Mouse (Mus musculus) kidney, embryonic 14.5 days (tissue): ENCODE data around the gene Arhgap4. TPM values are rescaled to one million over a fixed set of nuclear protein-coding genes. Genes with fewer than 3 reads are reported as not detected.

Source experiments
- ATAC-seq: fragments of 200-750 bp; cut with Nextera tagmentation; 2 replicates; pipeline ENCODE4 v1.8.0; 2017; ENCODE audit warnings: moderate number of reproducible peaks, mild to moderate bottlenecking, moderate TSS enrichment, moderate library complexity; ENCODE audit not compliant: low FRiP score, low TSS enrichment
- H3K27ac ChIP-seq: fragments of 300-500 bp; sonication (generic); 2 replicates; pipeline ENCODE4 v1.5.1; 2014; ENCODE audit warnings: low read depth, mild to moderate bottlenecking, low read length, moderate library complexity, mixed read lengths
- H3K27me3 ChIP-seq: fragments of 300-500 bp; sonication (generic); 2 replicates; pipeline ENCODE4 v1.6.1; 2014; ENCODE audit warnings: mild to moderate bottlenecking, low read length; ENCODE audit not compliant: control insufficient read depth, insufficient read depth
- H3K36me3 ChIP-seq: fragments of 300-500 bp; sonication (generic); 2 replicates; pipeline ENCODE4 v1.6.1; 2014; ENCODE audit warnings: low read length, mixed read lengths; ENCODE audit not compliant: control insufficient read depth, insufficient read depth
- H3K4me1 ChIP-seq: fragments of 300-500 bp; sonication (generic); 2 replicates; pipeline ENCODE4 v1.6.1; 2014; ENCODE audit warnings: low read length, mixed read lengths; ENCODE audit not compliant: control insufficient read depth, insufficient read depth
- H3K4me2 ChIP-seq: fragments of 300-500 bp; sonication (generic); replicated peaks from 2 replicates; pipeline ENCODE4 v1.6.1; 2014; ENCODE audit warnings: low read depth, mild to moderate bottlenecking, low read length
- H3K4me3 ChIP-seq: fragments of 300-500 bp; sonication (generic); 2 replicates; pipeline ENCODE4 v1.5.1; 2014; ENCODE audit warnings: mild to moderate bottlenecking, low read length
- H3K9ac ChIP-seq: fragments of 300-500 bp; sonication (generic); 2 replicates; pipeline ENCODE4 v1.6.1; 2014; ENCODE audit warnings: low read depth, mild to moderate bottlenecking, low read length, moderate library complexity
- H3K9me3 ChIP-seq: fragments of 300-500 bp; sonication (generic); 2 replicates; pipeline ENCODE4 v1.6.1; 2016; ENCODE audit warnings: low read length; ENCODE audit not compliant: control insufficient read depth
- whole genome bisulfite sequencing: fragments of 180-500 bp; shearing (Covaris S2); extraction: QIAGEN DNeasy Blood & Tissue Kit; methylation state at CpG from one replicate; pipeline ENCODE4 v1.1.7; 2014; 5-methylcytosine and 5-hydroxymethylcytosine counted together
- polyA plus RNA-seq: library from polyadenylated mRNA; unstranded; fragments of >200 nt; fragmentation: Nextera tagmentation; extraction: Ambion mirVana; gene quantifications from 2 replicates; pipeline ENCODE4 v1.2.1, GENCODE M21; 2014

Gene Arhgap4
- polyA plus RNA-seq, 1 experiment from 2014 or later, result 4.2 TPM

GRCm38 (mm10) chrX:73922550-73922882, 846 bp upstream of the Arhgap4 start:
- Histone ChIP-seq H3K4me1 (no peaks in the 10 kb centered on the region), H3K9ac (peak overlapping the region; percentile 55; the same call in 1 of the 2 replicates), H3K4me3 (peak overlapping the region; percentile 60), H3K4me2 (peak overlapping the region; percentile 52), H3K27ac (peak overlapping the region; percentile 67; the same call in 1 of the 2 replicates), H3K9me3 (no peaks in the 10 kb centered on the region), H3K36me3 (peaks cover 16% of the 10 kb centered on the region), H3K27me3 (no peaks in the 10 kb centered on the region)
- peak; percentile 25; the same call in 1 of the 2 replicates for ATAC-seq
- WGBS, result 81% methylated on average over 8 of the region's 8 CpGs

GRCm38 (mm10) chrX:73921285-73921822, 316 bp downstream of the Arhgap4 start:
- 35% methylated on average over 34 of the region's 34 CpGs for WGBS
- H3K9me3 ChIP-seq, result no peaks in the 10 kb centered on the region
- peak overlapping the region; percentile 80 for H3K27ac ChIP-seq
- no peaks in the 10 kb centered on the region for H3K4me1 ChIP-seq
- peak overlapping the region; percentile 51 for H3K4me2 ChIP-seq
- peak overlapping the region; percentile 60 for H3K4me3 ChIP-seq
- H3K9ac ChIP-seq, result peak overlapping the region; percentile 68
- ATAC-seq, result peak; percentile 17; the same call in 1 of the 2 replicates
- H3K36me3 ChIP-seq, result peaks cover 16% of the 10 kb centered on the region
- H3K27me3 ChIP-seq, result no peaks in the 10 kb centered on the region

GRCm38 (mm10) chrX:73918631-73919030, 3.0 kb downstream of the Arhgap4 start:
- H3K4me2 ChIP-seq, result no peak overlapping the region
- H3K9ac ChIP-seq, result no peak overlapping the region
- H3K4me3 ChIP-seq, result no peak overlapping the region
- ATAC-seq, result no peak
- peaks cover 14% of the 10 kb centered on the region for H3K36me3 ChIP-seq
- H3K9me3 ChIP-seq, result no peaks in the 10 kb centered on the region
- H3K27ac ChIP-seq, result no peak overlapping the region
- 86% methylated on average over 5 of the region's 5 CpGs for WGBS
- no peaks in the 10 kb centered on the region for H3K27me3 ChIP-seq
- H3K4me1 ChIP-seq, result no peaks in the 10 kb centered on the region

- 87% methylated on average over 8 of the region's 8 CpGs for whole genome bisulfite sequencing
- no peak overlapping the region for H3K4me3 ChIP-seq
- H3K4me2 ChIP-seq, result no peak overlapping the region
Observed at GRCm38 (mm10) chrX:73916945-73917344, 4.7 kb downstream of the Arhgap4 start.

DNA sequence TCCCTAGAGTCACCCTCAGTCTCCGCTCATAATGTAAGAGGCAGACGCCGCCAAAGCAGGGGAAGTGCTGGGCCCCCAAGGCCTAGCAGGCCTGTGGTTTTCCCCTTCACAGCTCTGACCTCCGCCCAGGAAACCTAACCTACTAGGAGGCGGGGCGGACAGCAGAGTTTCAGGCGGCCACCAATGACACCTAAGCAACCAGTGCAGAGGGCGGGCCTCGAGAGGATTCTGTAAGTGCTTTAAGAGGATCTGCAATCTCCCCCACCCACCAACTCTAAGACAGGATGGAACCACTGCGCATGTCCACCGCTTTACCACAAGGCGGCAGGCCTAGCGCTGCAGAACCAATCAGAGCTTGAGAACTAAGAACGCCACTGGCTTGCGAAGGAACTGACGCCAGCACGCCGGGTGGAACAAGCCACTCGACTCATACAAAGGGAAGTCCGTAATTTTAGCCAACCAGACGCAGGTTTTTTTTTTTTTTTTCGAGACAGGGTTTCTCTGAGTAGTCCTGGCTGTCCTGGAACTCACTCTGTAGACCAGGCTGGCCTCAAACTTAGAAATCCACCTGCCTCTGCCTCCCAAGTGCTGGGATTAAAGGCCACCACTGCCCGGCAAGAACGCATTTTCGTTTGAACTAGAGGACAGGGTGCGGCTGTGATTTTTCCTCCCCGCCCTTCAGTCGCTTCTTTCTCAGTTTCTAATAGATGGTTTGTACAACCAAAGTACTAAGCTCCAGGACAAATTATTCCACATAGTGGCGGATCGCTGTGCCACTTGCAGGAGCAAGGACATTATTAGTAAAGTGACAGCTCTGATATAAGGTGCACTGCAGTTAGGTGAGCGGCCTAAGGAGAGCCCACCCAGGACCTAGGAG, 6.6 kb downstream of the Arhgap4 start:
- H3K4me1 ChIP-seq, result no peaks in the 10 kb centered on the region
- peak overlapping the region; percentile 31 for H3K4me2 ChIP-seq
- peak; percentile 97 for ATAC-seq
- no peak overlapping the region for H3K9ac ChIP-seq
- H3K27ac ChIP-seq, result peak overlapping the region; percentile 59
- no peak overlapping the region; the same call in 1 of the 2 replicates for H3K4me3 ChIP-seq
- peaks cover 14% of the 10 kb centered on the region for H3K36me3 ChIP-seq
- no peaks in the 10 kb centered on the region for H3K9me3 ChIP-seq
- no peaks in the 10 kb centered on the region for H3K27me3 ChIP-seq
- WGBS, result 38% methylated on average over 31 of the region's 31 CpGs

More at GRCm38 (mm10) chrX:73916945-73917344, 4.7 kb downstream of the Arhgap4 start:
- H3K27me3 ChIP-seq, result no peaks in the 10 kb centered on the region
- H3K9me3 ChIP-seq, result no peaks in the 10 kb centered on the region
- H3K4me1 ChIP-seq, result no peaks in the 10 kb centered on the region
- no peak for ATAC-seq
- no peak overlapping the region for H3K9ac ChIP-seq
- no peak overlapping the region for H3K27ac ChIP-seq
- H3K36me3 ChIP-seq, result peaks cover 14% of the 10 kb centered on the region

DNA sequence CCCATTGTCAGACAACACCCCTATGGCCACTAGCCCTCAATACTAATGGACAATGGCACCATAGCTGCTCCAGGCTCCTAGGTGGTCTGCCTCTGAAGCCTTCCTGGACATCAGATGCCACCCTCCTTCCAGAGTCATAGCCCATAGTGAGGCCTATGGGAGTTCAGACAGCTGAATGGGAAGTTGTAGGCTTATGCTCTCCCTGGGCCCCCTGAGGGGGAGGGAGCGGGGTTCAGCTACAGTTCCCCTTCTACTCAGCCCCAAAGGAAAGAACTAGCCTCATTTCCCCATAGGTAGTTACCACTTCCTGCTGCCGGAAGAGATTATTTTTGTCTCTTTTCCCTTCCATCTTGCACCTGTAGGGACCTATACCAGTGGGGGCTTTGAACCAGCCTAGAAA, 10.1 kb downstream of the Arhgap4 start:
- no peak for ATAC-seq
- H3K36me3 ChIP-seq, result no peaks in the 10 kb centered on the region
- no peak overlapping the region; the same call in 1 of the 2 replicates for H3K4me2 ChIP-seq
- H3K27me3 ChIP-seq, result no peaks in the 10 kb centered on the region
- no peak overlapping the region for H3K27ac ChIP-seq
- 93% methylated on average over 2 of the region's 2 CpGs for WGBS
- no peak overlapping the region for H3K4me3 ChIP-seq
- H3K4me1 ChIP-seq, result no peaks in the 10 kb centered on the region
- no peak overlapping the region for H3K9ac ChIP-seq
- no peaks in the 10 kb centered on the region for H3K9me3 ChIP-seq

- 28% methylated on average over 26 of the region's 26 CpGs for WGBS
- Histone ChIP-seq H3K27ac (no peak overlapping the region), H3K36me3 (no peaks in the 10 kb centered on the region), H3K4me3 (peak overlapping the region; percentile 19; the same call in 1 of the 2 replicates), H3K4me2 (peak overlapping the region; percentile 39), H3K4me1 (no peaks in the 10 kb centered on the region), H3K9ac (no peak overlapping the region), H3K9me3 (no peaks in the 10 kb centered on the region), H3K27me3 (no peaks in the 10 kb centered on the region)
- ATAC-seq, result no peak
Observed at GRCm38 (mm10) chrX:73911156-73911555, 10.5 kb downstream of the Arhgap4 start.

GRCm38 (mm10) chrX:73910451-73910850, 11.2 kb downstream of the Arhgap4 start:
- Histone ChIP-seq H3K27me3 (no peaks in the 10 kb centered on the region), H3K27ac (no peak overlapping the region), H3K4me2 (no peak overlapping the region), H3K9me3 (no peaks in the 10 kb centered on the region), H3K4me3 (no peak overlapping the region), H3K36me3 (no peaks in the 10 kb centered on the region), H3K9ac (no peak overlapping the region), H3K4me1 (no peaks in the 10 kb centered on the region)
- no peak for ATAC-seq

DNA sequence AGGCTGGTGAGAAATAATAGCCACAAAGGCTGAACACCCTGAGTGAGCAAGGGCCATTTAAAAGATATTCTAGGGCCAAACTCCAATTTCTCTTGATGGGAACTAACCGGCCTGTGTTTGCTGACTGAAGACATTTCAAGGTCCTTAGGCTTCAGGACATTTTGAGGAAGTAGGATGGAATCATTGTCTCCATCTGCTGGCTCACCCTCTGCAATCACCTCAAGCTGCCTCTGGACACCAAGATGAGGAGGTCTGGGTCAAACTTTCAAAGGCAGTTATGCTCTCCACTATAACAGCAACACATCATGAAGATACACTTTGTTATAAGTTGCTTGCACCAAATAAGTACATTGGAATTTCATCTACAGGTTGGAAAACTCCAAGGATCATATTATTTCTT, 11.6 kb downstream of the Arhgap4 start:
- H3K27me3 ChIP-seq, result no peaks in the 10 kb centered on the region
- no peaks in the 10 kb centered on the region for H3K36me3 ChIP-seq
- H3K4me3 ChIP-seq, result no peak overlapping the region
- no peaks in the 10 kb centered on the region for H3K9me3 ChIP-seq
- H3K4me2 ChIP-seq, result no peak overlapping the region
- no peak overlapping the region for H3K27ac ChIP-seq
- no peaks in the 10 kb centered on the region for H3K4me1 ChIP-seq
- H3K9ac ChIP-seq, result no peak overlapping the region
- no peak for ATAC-seq
- WGBS, result 92% methylated on average over 1 of the region's 1 CpGs
